Mouse (Mus musculus) hindbrain, embryonic 11.5 days (tissue): ENCODE measurements at regions not wholly inside any gene's neighbourhood (a gene's known extent, or its start where the extent isn't known, plus 50 kb on each side); places are given as distances from the start of the nearest gene placed in this dataset.

Source experiments
- ATAC-seq: fragments of 200-750 bp; cut with Nextera tagmentation; 2 replicates; pipeline ENCODE4 v1.8.0; 2017; ENCODE audit warnings: mild to moderate bottlenecking, moderate TSS enrichment, moderate library complexity; ENCODE audit not compliant: low FRiP score
- DNase-seq: peaks from one replicate; pipeline ENCODE4 v3.0.0-alpha.2; 2015; ENCODE audit warnings: low spot score
- H3K27ac ChIP-seq: fragments of 300-500 bp; sonication (generic); 2 replicates; pipeline ENCODE4 v1.5.1; 2014; ENCODE audit warnings: mild to moderate bottlenecking, low read depth, low read length
- H3K27me3 ChIP-seq: fragments of 300-500 bp; sonication (generic); 2 replicates; pipeline ENCODE4 v1.6.1; 2014; ENCODE audit warnings: mild to moderate bottlenecking, low read length, moderate library complexity, mixed read lengths; ENCODE audit not compliant: control insufficient read depth, insufficient read depth
- H3K36me3 ChIP-seq: fragments of 300-500 bp; sonication (generic); 2 replicates; pipeline ENCODE4 v1.6.1; 2014; ENCODE audit warnings: mild to moderate bottlenecking, low read length, moderate library complexity, mixed read lengths; ENCODE audit not compliant: control insufficient read depth, insufficient read depth
- H3K4me1 ChIP-seq: fragments of 300-500 bp; sonication (generic); replicated peaks from 2 replicates; pipeline ENCODE4 v1.6.1; 2014; ENCODE audit warnings: low read length, mixed read lengths; ENCODE audit not compliant: control insufficient read depth, insufficient read depth
- H3K4me2 ChIP-seq: fragments of 300-500 bp; sonication (generic); replicated peaks from 2 replicates; pipeline ENCODE4 v1.6.1; 2014; ENCODE audit warnings: mild to moderate bottlenecking, low read depth, low read length
- H3K4me3 ChIP-seq: fragments of 300-500 bp; sonication (generic); 2 replicates; pipeline ENCODE4 v1.5.1; 2014; ENCODE audit warnings: low read depth, low read length
- H3K9ac ChIP-seq: fragments of 300-500 bp; sonication (generic); 2 replicates; pipeline ENCODE4 v1.6.1; 2014; ENCODE audit warnings: low read depth, low read length
- H3K9me3 ChIP-seq: fragments of 300-500 bp; sonication (generic); 2 replicates; pipeline ENCODE4 v1.6.1; 2016; ENCODE audit warnings: low read length; ENCODE audit not compliant: control insufficient read depth
- WGBS: fragments of 180-500 bp; shearing (Covaris S2); extraction: QIAGEN DNeasy Blood & Tissue Kit; methylation state at CpG from one replicate; pipeline ENCODE4 v1.1.7; 2014; 5-methylcytosine and 5-hydroxymethylcytosine counted together

GRCm38 (mm10) chr15:10881726-10882125 lies 70.4 kb upstream of the C1qtnf3 start:
- Histone ChIP-seq H3K9ac (no peak overlapping the region), H3K4me3 (no peak overlapping the region), H3K27ac (no peak overlapping the region), H3K36me3 (no peaks in the 10 kb centered on the region), H3K9me3 (no peaks in the 10 kb centered on the region), H3K4me2 (no peak overlapping the region), H3K27me3 (no peaks in the 10 kb centered on the region), H3K4me1 (no peaks in the 10 kb centered on the region)
- DNase-seq (no peak), ATAC-seq (no peak)
- WGBS, result 85% methylated on average over 1 of the region's 1 CpGs

DNA sequence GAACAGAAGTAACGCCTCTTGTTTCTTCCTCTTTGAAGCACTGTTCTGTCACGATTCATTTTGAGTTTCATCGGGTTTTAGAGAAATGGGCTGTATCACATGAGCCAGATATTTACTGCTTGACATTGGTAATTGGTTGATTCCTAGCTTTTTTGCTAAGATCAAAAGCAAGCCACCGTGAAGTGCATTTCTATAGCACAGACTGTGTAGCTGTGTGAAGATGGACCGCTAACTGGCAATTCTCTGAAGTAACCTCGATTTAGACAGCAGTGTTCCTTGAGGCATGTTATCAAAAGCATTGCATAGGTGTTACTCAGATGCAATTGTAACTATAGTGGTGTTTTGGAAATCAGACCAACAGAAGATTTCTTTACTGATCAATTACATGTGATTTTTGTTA lies 64.1 kb upstream of the C1qtnf3 start:
- no peaks in the 10 kb centered on the region for H3K4me1 ChIP-seq
- H3K4me2 ChIP-seq, result no peak overlapping the region
- no peak for DNase-seq
- 89% methylated on average over 6 of the region's 6 CpGs for WGBS
- H3K9ac ChIP-seq, result no peak overlapping the region
- H3K36me3 ChIP-seq, result no peaks in the 10 kb centered on the region
- no peaks in the 10 kb centered on the region for H3K27me3 ChIP-seq
- H3K9me3 ChIP-seq, result no peaks in the 10 kb centered on the region
- H3K4me3 ChIP-seq, result no peak overlapping the region
- H3K27ac ChIP-seq, result no peak overlapping the region
- no peak for ATAC-seq

- H3K9ac ChIP-seq, result no peak overlapping the region
- DNase-seq (peak; percentile 20), ATAC-seq (no peak)
- no peak overlapping the region for H3K27ac ChIP-seq
- no peaks in the 10 kb centered on the region for H3K4me1 ChIP-seq
- no peaks in the 10 kb centered on the region for H3K36me3 ChIP-seq
- H3K9me3 ChIP-seq, result no peaks in the 10 kb centered on the region
- 68% methylated on average over 8 of the region's 8 CpGs for WGBS
- H3K4me2 ChIP-seq, result no peak overlapping the region
- no peaks in the 10 kb centered on the region for H3K27me3 ChIP-seq
- H3K4me3 ChIP-seq, result no peak overlapping the region
Observed at GRCm38 (mm10) chr15:10890220-10890921, 61.8 kb upstream of the C1qtnf3 start.

GRCm38 (mm10) chr15:10898309-10898708 lies 53.8 kb upstream of the C1qtnf3 start:
- DNase-seq (no peak), ATAC-seq (no peak)
- Histone ChIP-seq H3K27me3 (no peaks in the 10 kb centered on the region), H3K4me3 (no peak overlapping the region), H3K4me1 (no peaks in the 10 kb centered on the region), H3K4me2 (no peak overlapping the region), H3K9ac (no peak overlapping the region), H3K9me3 (no peaks in the 10 kb centered on the region), H3K27ac (no peak overlapping the region), H3K36me3 (no peaks in the 10 kb centered on the region)
- 95% methylated on average over 5 of the region's 5 CpGs for WGBS

GRCm38 (mm10) chr15:10898715-10899486 lies 53.2 kb upstream of the C1qtnf3 start:
- ATAC-seq (no peak), DNase-seq (no peak)
- Histone ChIP-seq H3K4me2 (no peak overlapping the region), H3K9ac (no peak overlapping the region), H3K9me3 (no peaks in the 10 kb centered on the region), H3K4me1 (no peaks in the 10 kb centered on the region), H3K27me3 (no peaks in the 10 kb centered on the region), H3K4me3 (no peak overlapping the region), H3K36me3 (no peaks in the 10 kb centered on the region), H3K27ac (no peak overlapping the region)
- 83% methylated on average over 4 of the region's 4 CpGs for WGBS

GRCm38 (mm10) chr15:10899904-10900303 lies 52.2 kb upstream of the C1qtnf3 start:
- Histone ChIP-seq H3K4me1 (no peaks in the 10 kb centered on the region), H3K4me2 (no peak overlapping the region), H3K4me3 (no peak overlapping the region), H3K27me3 (no peaks in the 10 kb centered on the region), H3K36me3 (no peaks in the 10 kb centered on the region), H3K9ac (no peak overlapping the region), H3K9me3 (no peaks in the 10 kb centered on the region), H3K27ac (no peak overlapping the region)
- WGBS, result 96% methylated on average over 7 of the region's 7 CpGs
- no peak for ATAC-seq
- DNase-seq, result no peak

DNA sequence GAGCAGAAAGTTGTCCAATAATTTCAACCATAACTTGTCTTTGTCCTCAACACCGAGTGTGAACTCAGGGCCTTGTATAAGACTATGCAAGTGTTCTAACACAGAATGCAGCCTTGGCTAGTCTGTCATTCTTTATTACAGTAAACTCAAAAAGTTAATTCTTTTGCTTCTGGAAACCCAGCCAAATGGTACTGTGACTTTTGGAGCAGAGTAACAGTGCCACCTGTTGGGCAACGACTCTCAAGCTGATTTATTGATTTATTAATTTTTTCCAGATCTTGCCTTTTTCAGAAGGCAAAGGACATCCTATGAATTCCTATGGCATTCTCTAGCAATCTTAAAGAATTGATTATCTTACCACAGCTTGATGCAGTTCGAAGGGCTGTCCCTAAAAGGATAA lies 51.1 kb upstream of the C1qtnf3 start:
- H3K9me3 ChIP-seq, result no peaks in the 10 kb centered on the region
- whole genome bisulfite sequencing, result 47% methylated on average over 3 of the region's 3 CpGs
- ATAC-seq, result no peak
- no peaks in the 10 kb centered on the region for H3K27me3 ChIP-seq
- no peak overlapping the region for H3K4me3 ChIP-seq
- no peak overlapping the region for H3K4me2 ChIP-seq
- no peaks in the 10 kb centered on the region for H3K36me3 ChIP-seq
- H3K27ac ChIP-seq, result no peak overlapping the region
- peak; percentile 58 for DNase-seq
- no peak overlapping the region for H3K9ac ChIP-seq
- H3K4me1 ChIP-seq, result no peaks in the 10 kb centered on the region

GRCm38 (mm10) chr15:10901745-10902262 lies 50.3 kb upstream of the C1qtnf3 start:
- DNase-seq, result no peak
- H3K4me2 ChIP-seq, result no peak overlapping the region
- H3K9ac ChIP-seq, result no peak overlapping the region
- H3K9me3 ChIP-seq, result no peaks in the 10 kb centered on the region
- no peaks in the 10 kb centered on the region for H3K4me1 ChIP-seq
- no peak overlapping the region for H3K27ac ChIP-seq
- H3K27me3 ChIP-seq, result no peaks in the 10 kb centered on the region
- whole genome bisulfite sequencing, result 76% methylated on average over 1 of the region's 1 CpGs
- H3K4me3 ChIP-seq, result no peak overlapping the region
- no peaks in the 10 kb centered on the region for H3K36me3 ChIP-seq
- no peak for ATAC-seq
